Mouse (Mus musculus) heart, postnatal 0 days (tissue): ENCODE data around the gene Brf1. TPM values are rescaled to one million over a fixed set of nuclear protein-coding genes. Genes with fewer than 3 reads are reported as not detected.

Experiments used
- ATAC-seq: fragments of 200-750 bp; cut with Nextera tagmentation; 2 replicates; pipeline ENCODE4 v1.8.0; 2017; ENCODE audit warnings: low read depth, moderate number of reproducible peaks, moderate library complexity; ENCODE audit not compliant: insufficient read depth
- DNase-seq: peaks from one replicate; pipeline ENCODE4 v3.0.0-alpha.2; 2016; ENCODE audit warnings: low spot score
- H3K27ac ChIP-seq: fragments of 300-500 bp; sonication (generic); 2 replicates; pipeline ENCODE4 v1.5.1; 2014; ENCODE audit warnings: low read depth, mild to moderate bottlenecking
- H3K27me3 ChIP-seq: fragments of 300-500 bp; sonication (generic); 2 replicates; pipeline ENCODE4 v1.6.1; 2014; ENCODE audit warnings: low read length, mixed read lengths; ENCODE audit not compliant: control insufficient read depth, insufficient read depth
- H3K36me3 ChIP-seq: fragments of 300-500 bp; sonication (generic); replicated peaks from 2 replicates; pipeline ENCODE4 v1.6.1; 2014; ENCODE audit warnings: low read length, mixed read lengths; ENCODE audit not compliant: control insufficient read depth, insufficient read depth
- H3K4me1 ChIP-seq: fragments of 300-500 bp; sonication (generic); 2 replicates; pipeline ENCODE4 v1.6.1; 2014; ENCODE audit warnings: antibody characterized with exemption; ENCODE audit not compliant: control insufficient read depth, insufficient read depth
- H3K4me2 ChIP-seq: fragments of 300-500 bp; sonication (generic); 2 replicates; pipeline ENCODE4 v1.6.1; 2014; ENCODE audit warnings: low read depth, mild to moderate bottlenecking, low read length, moderate library complexity
- H3K4me3 ChIP-seq: fragments of 300-500 bp; sonication (generic); 2 replicates; pipeline ENCODE4 v1.5.1; 2014; ENCODE audit warnings: low read depth, low read length
- H3K9ac ChIP-seq: fragments of 300-500 bp; sonication (generic); replicated peaks from 2 replicates; pipeline ENCODE4 v1.6.1; 2014; ENCODE audit warnings: low read depth, low read length, mixed read lengths
- H3K9me3 ChIP-seq: fragments of 300-500 bp; sonication (generic); replicated peaks from 2 replicates; pipeline ENCODE4 v1.6.1; 2016; ENCODE audit warnings: low read length; ENCODE audit not compliant: control insufficient read depth
- CTCF ChIP-seq: IDR thresholded peaks from 2 replicates; pipeline ENCODE4 v1.5.1; 2016; ENCODE audit warnings: antibody characterized with exemption, control low read depth, low read depth
- EP300 ChIP-seq: IDR thresholded peaks from 2 replicates; pipeline ENCODE4 v1.6.1; 2016; ENCODE audit warnings: antibody characterized with exemption, low read depth
- WGBS: fragments of 180-500 bp; shearing (Covaris S2); extraction: QIAGEN DNeasy Blood & Tissue Kit; methylation state at CpG from one replicate; pipeline ENCODE4 v1.1.7; 2014; 5-methylcytosine and 5-hydroxymethylcytosine counted together
- polyA plus RNA-seq: library from polyadenylated mRNA; unstranded; fragments of >200 nt; fragmentation: Nextera tagmentation; extraction: Ambion mirVana; gene quantifications from 2 replicates; pipeline ENCODE4 v1.2.1, GENCODE M21; 2015
- total RNA-seq: library from RNA; depleted of rRNA; stranded (reverse); fragments of >200 nt; gene quantifications from 2 replicates; pipeline ENCODE4 v1.2.3, GENCODE M21; 2014; ENCODE audit warnings: low replicate concordance

The Brf1 gene
- total and polyA plus RNA-seq, 2 experiments from 2014 or later: 24.5 to 51.9 TPM

- peak overlapping the region; percentile 96 for H3K4me2 ChIP-seq
- no peaks in the 10 kb centered on the region for H3K27me3 ChIP-seq
- TF ChIP-seq EP300: no peak
- TF ChIP-seq CTCF: no peak
- H3K9ac ChIP-seq: peak overlapping the region; percentile 97
- 0 out of 2 replicates have a peak, but pooled peaks cover 12% of the 10 kb centered on the region for H3K36me3 ChIP-seq
- peak overlapping the region; percentile 97 for H3K27ac ChIP-seq
- DNase-seq (peak; percentile 21), ATAC-seq (no peak)
- H3K4me1 ChIP-seq: peaks cover 15% of the 10 kb centered on the region
- no peaks in the 10 kb centered on the region for H3K9me3 ChIP-seq
- H3K4me3 ChIP-seq: peak overlapping the region; percentile 79
- WGBS: 1% methylated on average over 56 of the region's 56 CpGs
These were observed 773 bp downstream of the Brf1 start for GRCm38 (mm10) chr12:112999569-113000293.

GRCm38 (mm10) chr12:112994153-112994552, 6.4 kb downstream of the Brf1 start:
- Histone ChIP-seq H3K4me3 (no peak overlapping the region), H3K4me2 (no peak overlapping the region), H3K4me1 (peaks cover 8% of the 10 kb centered on the region), H3K27me3 (no peaks in the 10 kb centered on the region), H3K36me3 (0 out of 2 replicates have a peak, but pooled peaks cover 22% of the 10 kb centered on the region), H3K9ac (no peak overlapping the region), H3K27ac (no peak overlapping the region), H3K9me3 (no peaks in the 10 kb centered on the region)
- ATAC-seq: no peak
- no peak for DNase-seq
- 66% methylated on average over 4 of the region's 4 CpGs for WGBS
- TF ChIP-seq CTCF: no peak

- DNase-seq (no peak), ATAC-seq (no peak)
- H3K9ac ChIP-seq: no peak overlapping the region
- H3K4me2 ChIP-seq: no peak overlapping the region
- H3K9me3 ChIP-seq: no peaks in the 10 kb centered on the region
- TF ChIP-seq CTCF (no peak), EP300 (no peak)
- H3K4me1 ChIP-seq: no peaks in the 10 kb centered on the region
- no peak overlapping the region for H3K4me3 ChIP-seq
- H3K27me3 ChIP-seq: no peaks in the 10 kb centered on the region
- no peak overlapping the region for H3K27ac ChIP-seq
- WGBS: 66% methylated on average over 2 of the region's 2 CpGs
- H3K36me3 ChIP-seq: peaks cover 30% of the 10 kb centered on the region
These were observed 9.1 kb downstream of the Brf1 start for GRCm38 (mm10) chr12:112991444-112991843.

GRCm38 (mm10) chr12:112990706-112991405, 9.6 kb downstream of the Brf1 start:
- Histone ChIP-seq H3K4me2 (no peak overlapping the region), H3K4me3 (no peak overlapping the region), H3K27me3 (no peaks in the 10 kb centered on the region), H3K27ac (no peak overlapping the region), H3K9me3 (no peaks in the 10 kb centered on the region), H3K4me1 (no peaks in the 10 kb centered on the region), H3K36me3 (peaks cover 34% of the 10 kb centered on the region), H3K9ac (no peak overlapping the region)
- TF ChIP-seq CTCF (no peak), EP300 (no peak)
- no peak for DNase-seq
- 79% methylated on average over 5 of the region's 5 CpGs for WGBS
- no peak for ATAC-seq

GRCm38 (mm10) chr12:112987877-112988276, 12.6 kb downstream of the Brf1 start:
- Histone ChIP-seq H3K4me2 (no peak overlapping the region), H3K9me3 (no peaks in the 10 kb centered on the region), H3K27ac (no peak overlapping the region), H3K4me1 (no peaks in the 10 kb centered on the region), H3K9ac (no peak overlapping the region), H3K27me3 (no peaks in the 10 kb centered on the region), H3K36me3 (peaks cover 48% of the 10 kb centered on the region), H3K4me3 (no peak overlapping the region)
- no peak for ATAC-seq
- DNase-seq: peak; percentile 19
- TF ChIP-seq CTCF: peak; percentile 44
- no peak for TF ChIP-seq EP300
- WGBS: 74% methylated on average over 6 of the region's 6 CpGs
